Mouse (Mus musculus) 3T3-L1 (cell line): ENCODE data around the gene Llgl2.

Experiments
- DNase-seq: peaks from one replicate; pipeline ENCODE4 v3.0.0-alpha.2; 2015; ENCODE audit warnings: low read depth, low spot score

The Llgl2 gene

DNA sequence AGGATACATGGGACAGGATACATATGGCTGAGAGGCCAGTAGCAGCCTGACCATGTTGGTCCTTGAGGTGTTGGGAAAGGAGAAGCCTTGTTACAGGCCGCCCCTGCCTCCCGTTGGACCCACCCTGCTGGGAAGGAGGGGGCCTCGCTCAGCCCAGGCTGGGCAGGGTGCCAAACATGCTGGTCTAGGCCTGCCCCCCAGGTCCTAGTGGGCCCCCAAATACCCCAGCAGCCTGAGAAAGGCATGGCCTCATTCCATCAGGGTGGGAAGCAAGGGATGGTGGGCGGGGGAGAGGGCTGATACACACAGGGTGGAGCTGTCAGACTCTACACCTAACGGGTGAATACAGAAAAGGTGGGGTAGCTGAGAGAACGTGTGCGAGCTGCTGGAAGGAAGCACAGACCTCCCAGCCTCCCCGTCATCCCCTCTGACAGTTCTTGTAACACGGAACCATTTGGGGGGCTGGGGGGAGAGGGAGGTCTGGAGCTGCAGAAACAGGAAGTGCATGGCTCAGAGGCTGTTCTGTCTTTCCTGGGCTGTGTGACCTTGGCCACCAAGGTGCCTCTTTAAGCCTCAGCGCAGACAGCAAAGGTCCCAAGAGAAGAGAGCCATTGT lies 15.0 kb upstream of the Llgl2 start:
- no peak for DNase-seq

DNA sequence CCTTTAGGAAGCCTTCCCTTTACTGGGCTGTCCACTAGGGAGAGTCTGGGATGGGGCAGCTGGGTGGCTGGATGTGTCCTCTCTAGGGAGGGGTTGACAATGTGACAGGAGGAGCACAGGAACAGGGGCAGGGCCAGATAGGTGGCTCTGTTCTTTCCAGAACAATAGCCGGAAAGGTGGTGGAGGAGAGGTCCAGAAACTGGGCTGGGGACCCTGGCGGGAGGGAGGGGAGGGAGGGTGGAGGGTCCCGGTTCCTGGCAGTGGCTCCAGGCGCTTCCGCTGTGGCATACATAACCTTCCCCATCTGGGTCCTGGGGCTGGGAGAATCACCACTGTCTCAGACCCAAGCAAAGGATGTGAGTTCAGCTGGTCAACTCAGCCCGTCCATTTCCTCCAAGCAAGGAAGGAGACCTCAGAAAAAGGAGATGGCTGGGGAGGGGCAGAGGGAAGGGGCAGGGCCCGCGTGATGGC lies 14.5 kb upstream of the Llgl2 start:
- no peak for DNase-seq

DNA sequence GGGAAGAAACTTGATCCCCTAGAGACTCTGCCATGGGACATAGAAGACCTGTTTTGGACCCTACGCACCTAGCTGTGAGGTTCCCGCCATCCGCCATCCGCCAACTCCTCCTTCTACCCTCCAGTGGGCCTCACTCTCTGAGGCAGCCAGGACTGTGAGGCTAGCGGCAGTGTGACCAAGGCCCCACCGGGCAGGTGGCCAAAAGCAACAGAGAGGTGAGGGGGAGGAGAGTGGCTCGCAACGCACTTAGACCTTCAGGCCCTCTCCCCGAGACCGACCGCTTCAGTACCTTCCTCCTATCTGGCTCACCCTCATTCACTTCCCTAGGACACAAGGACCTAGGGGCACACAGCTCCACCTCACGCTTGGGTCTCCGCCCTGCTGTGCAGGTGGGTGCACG lies 13.5 kb upstream of the Llgl2 start:
- DNase-seq, result no peak

DNA sequence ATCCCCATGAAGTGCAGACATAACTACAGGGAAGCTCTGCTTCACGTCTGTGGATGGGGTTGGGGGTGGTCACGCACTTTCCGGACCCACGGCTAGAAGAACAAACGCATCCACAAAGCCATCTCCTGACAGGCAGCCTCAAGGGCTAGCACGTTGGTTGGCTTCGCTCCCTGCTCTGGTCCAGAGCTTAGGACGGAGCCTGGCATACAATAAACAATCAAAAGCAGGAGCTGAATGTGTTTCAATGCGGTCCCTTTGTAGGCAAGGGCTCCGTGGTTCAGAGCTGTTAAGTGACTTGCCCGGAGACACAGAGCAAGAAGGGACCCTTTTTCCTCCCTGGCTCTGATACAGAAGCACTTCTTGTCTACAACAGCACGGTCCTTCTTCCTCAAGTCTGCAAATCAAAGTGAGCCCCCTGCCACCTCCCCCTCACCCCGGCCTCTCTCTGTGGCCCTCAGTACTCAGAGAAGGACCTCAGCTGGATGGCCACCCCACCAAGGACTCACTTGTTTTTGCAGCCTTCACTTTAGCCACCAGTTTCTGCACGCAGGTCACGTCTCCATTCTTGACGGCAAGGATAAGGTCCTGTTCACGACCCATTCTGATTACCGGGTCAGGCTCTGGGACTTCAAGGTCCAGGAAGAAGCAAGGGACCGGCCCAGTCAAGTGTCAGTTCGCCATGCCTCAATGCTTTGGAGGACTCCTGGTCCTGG lies 12.3 kb upstream of the Llgl2 start:
- DNase-seq, result no peak

DNA sequence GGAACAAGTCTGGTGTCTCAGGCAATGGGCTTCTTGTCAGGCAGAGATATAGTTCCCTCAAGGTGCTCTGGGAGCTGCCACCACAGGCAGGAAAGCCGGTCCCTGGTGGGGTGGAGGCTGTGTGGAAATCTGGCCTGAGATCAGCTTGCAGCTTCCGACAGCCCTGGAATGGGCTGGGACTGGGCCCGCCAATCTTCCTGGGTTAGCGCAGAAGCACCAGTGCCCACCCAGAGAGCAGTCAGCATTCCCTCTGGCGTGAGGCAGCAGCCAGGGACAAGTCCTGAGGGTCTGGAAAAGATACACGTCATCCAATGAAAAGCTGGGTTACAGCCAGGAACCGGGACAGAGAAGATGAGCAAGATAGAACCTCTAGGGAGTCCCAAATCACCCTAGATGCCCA lies 11.8 kb upstream of the Llgl2 start:
- no peak for DNase-seq

DNA sequence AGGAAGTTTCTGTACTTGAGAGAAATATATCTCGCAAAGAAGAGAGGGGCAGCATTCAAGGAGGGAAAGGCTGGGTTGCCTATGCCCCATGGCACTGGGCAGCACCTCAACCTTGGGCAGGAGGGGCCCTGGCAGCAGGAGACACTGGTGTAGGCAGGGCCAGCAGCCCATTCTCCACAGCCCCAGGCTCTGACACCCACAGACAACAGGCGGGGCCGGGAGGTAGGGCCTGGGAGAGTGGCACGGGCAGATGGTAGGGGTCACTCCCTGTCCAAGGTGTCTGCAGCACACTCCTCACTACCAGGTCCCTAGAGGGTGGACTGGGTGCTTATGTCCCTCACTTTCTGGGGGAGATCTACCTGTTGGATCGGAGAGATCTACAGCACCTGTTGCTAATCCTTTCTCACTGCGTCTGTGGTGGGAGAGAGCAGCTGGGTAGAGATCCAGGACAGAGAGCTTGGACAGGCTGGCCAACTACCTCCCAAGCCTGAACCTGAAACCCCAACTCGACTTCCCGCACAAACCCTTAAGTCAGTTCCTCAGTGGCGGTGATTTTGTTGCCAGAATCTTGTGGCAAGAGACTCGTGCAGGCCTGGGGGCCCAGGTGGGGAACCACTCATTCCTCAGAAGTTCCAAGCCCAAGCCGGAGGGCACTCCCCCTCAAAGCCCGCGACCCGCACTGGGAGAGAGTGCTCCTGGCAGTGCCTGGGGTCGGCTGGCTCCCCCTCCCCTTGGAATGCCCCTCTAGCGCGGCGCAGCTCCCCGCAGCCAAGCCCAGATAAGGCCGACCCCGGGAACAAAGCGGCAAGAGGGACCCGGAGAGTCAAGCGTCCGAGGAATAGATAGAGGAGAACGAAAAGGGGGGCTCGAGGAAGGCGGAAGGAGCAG lies 11.1 kb upstream of the Llgl2 start:
- DNase-seq, result peak; percentile 37

DNA sequence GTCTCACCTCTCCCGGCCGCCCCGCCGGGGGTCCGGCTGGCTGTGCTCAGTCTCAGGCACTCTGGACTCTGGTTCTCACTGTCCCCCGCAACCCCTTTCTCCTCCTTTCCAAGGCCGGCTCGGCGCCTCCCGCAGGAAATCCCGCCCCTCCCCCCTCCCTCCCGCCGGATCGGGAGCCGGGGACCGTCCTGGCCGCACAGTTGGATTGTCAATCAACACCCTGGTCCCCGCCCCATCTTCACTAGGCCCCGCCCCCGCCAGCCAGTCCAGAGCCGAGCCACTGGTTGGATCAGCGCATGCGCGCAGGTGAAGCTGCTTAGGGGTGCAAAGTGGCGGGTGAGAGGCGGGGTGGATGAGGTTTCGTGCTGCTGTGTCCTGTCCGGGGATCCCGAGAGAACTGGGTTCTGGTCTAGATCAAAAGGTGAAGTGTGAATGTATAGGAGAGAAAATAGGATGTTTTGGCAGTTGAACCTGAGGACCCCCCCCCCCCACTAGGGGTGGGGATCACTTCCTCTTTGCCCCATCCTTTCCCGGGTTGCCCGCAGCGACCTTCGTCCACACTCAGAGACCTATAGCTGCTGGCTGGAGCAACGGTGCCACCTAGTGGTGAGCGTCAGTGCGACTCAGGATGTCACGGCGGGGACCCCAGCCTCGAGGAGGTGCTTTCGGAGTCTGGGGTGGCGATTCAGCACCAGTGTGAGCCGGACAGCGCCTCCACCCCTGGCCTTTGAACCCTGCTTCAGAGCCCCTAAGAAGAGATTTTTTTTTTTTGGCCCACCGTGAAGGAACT lies 10.1 kb upstream of the Llgl2 start, which contains the start of gene Caskin2:
Gene Caskin2 (minus strand): TSS at position 133 of the 790 bp plus-strand sequence.
- DNase-seq, result peak; percentile 98

DNA sequence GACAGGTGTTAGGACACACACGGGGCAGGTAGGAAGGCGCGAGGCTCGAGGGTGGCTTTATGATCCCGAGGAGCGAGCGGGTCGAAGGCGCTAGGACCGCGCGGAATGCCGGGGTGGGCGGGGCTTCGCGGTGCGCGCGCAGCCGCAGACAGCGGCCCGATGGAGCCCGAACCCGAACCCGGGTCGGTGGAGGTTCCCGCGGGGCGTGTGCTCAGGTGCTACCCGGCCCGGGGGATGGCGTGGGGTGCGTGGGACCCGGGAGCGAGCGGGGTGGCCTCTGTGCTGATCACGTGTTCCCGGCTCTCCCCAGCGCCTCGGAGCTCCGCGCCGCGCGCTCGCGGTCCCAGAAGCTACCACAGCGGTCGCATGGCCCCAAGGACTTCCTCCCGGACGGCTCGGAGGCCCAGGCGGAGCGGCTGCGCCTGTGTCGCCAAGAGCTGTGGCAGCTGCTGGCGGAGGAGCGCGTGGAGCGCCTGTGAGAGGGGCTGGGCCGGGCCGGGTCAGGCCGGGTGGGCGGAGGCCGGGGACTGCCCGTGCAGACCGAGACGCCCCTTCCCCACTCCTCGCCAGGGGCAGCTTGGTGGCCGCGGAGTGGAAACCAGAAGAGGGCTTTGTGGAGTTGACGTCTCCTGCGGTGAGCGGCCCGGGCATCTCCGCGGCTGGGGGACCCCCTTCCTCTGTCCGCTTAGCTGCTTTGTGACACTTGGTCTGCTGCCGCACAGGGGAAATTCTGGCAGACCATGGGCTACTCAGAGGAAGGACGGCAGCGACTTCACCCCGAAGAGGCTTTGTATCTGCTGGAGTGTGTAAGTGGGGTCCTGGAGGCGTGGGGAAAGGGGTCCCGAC lies 9.0 kb upstream of the Llgl2 start, which contains the start of gene Tsen54:
Gene Tsen54 (plus strand): TSS at position 120 of the 846 bp plus-strand sequence.
- peak; percentile 75 for DNase-seq

DNA sequence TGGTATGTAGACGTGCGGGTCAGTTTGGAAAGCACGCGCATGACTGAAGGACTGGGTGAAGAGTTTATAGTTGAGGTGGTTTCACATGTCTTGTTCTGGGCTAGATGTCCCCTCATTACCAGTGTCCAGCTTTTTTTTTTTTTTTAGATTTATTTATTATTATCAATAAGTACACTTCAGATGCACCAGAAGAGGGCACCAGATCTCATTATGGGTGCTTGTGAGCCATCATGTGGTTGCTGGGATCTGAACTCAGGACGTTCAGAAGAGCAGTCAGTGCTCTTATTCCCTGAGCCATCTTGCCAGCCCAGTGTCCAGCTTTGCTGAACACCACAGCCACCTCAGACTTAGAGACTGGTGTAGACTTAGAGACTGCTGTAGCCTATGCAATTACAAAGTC lies 6.5 kb upstream of the Llgl2 start:
- DNase-seq, result peak; percentile 59

DNA sequence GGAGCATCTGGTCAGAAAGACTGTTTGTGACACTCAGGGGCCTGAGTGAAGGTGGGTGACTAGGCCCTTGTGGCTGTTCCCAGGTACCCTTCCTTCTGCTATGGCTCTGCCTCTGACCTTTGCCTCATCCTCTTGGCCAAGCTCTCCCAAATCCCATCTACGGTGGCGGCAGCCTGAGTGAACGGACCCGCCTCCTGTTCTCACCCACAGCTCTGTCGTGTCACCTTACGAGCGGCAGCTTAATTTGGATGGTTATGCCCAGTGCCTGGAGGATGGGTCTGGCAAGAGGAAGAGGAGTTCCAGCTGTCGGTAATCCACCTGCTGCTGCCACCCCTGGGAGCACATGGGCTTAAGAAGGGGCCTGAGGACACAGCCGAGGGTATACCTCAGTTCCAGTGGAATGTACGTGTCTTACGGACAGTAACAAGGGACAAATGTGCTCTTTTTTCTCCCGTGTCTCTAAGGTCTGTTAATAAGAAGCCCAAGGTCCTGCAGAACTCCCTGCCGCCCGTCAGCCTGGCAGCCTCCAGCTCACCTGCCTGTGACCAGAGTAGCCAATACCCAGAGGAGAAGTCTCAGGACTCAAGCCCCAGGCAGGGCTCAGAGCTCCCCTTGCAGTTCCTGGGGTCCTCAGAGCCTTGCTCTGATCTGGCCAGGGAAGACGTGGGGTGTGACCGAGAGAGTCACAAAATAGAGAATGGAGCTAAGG lies 3.8 kb upstream of the Llgl2 start:
- no peak for DNase-seq

DNA sequence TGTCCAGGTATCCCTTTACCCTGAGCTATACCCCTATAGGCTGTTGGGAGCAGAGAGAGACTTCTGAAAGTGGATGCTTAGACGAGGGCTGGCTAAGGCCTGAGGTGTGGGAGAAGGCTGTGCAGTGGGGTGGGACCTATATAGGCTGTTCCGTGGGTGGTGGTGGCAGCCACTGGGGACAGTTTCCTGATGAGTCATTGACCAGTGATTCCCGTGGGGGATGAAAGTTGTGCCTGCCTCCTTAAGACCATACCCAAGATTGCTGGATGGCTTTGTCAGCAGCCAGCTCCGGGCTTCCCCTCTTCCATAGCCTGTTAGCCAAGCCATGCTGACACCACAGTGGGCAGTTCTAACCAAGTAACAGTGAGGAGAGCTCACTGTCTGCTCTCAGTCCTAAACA lies 2.8 kb upstream of the Llgl2 start:
- peak; percentile 44 for DNase-seq

DNA sequence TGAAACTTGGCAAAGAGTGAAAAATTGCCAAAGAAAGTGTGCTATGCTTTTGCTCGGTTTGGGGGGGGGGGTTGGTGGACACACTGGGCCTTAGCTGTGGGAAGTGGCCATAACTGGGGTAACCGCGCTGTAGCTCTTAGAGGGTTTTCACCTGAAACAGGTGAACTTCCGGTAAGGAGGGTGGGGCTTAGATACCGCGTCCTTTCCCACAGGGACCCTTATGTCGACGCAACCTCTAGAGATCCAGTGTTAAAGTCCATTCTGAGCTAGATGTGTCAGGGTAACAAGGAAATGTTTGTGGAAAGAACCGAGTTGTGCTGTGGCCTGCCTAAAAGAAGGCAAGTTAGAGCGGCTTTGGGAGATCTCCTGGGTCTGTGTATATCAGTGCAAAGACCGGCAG lies 964 bp downstream of the Llgl2 start:
- DNase-seq, result no peak

DNA sequence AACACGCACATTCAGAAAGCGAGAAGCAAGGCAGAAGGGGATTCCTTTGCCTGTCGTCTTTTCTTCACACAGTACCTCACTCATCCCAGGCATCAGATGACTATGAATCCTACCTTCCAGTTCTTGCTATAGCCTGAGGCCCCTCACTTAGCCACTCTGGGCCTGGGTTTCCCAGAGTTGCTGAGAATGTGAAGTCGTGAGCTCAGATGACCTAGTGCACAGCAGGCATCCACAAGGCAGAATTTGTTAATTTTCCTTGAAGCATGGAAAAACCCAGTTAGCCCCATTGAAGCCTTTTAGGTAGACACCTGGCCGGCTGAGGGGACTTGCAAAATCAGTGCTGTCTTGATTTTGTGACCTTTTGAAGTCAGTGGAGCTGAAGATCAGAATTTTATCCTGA lies 2.6 kb downstream of the Llgl2 start:
- no peak for DNase-seq

DNA sequence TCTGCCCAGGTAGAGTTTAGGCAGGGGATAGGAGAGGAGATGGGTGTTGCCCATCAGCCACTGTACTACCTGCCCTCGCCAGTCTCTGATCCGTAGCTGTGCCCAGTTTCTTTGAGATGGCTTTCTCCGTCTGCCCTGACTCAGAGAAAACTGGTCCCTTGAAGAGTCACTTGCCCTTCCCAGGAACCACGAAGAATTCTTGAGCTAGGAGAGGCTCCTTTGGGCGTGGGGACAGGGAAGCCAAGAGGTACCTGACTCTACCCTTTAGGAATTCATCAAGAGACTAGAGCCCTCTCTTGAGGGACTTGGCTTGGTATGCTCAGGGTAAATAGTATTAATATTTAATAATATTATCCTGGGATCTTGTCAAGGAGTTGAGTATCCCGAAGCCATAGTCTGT lies 3.8 kb downstream of the Llgl2 start:
- DNase-seq, result peak; percentile 33

DNA sequence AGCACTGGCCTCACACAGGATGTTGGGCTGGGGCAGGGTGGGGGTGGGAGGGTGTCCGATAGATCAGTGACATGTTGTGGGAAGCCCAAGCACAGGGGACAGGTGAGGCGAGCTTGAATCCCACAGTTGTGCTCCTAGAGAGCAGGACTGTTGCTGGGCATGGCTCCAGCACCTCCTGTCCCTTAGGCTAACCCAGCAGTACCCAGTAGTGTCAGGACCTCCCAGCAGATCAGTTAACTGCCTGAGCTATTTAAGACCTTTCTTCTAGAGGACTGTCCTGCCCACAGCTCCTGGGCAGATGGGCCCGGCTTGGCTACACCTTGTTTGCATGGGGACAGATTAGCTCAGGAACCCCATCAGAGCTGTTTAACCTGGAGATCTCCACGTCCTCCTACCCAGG lies 5.2 kb downstream of the Llgl2 start:
- no peak for DNase-seq

DNA sequence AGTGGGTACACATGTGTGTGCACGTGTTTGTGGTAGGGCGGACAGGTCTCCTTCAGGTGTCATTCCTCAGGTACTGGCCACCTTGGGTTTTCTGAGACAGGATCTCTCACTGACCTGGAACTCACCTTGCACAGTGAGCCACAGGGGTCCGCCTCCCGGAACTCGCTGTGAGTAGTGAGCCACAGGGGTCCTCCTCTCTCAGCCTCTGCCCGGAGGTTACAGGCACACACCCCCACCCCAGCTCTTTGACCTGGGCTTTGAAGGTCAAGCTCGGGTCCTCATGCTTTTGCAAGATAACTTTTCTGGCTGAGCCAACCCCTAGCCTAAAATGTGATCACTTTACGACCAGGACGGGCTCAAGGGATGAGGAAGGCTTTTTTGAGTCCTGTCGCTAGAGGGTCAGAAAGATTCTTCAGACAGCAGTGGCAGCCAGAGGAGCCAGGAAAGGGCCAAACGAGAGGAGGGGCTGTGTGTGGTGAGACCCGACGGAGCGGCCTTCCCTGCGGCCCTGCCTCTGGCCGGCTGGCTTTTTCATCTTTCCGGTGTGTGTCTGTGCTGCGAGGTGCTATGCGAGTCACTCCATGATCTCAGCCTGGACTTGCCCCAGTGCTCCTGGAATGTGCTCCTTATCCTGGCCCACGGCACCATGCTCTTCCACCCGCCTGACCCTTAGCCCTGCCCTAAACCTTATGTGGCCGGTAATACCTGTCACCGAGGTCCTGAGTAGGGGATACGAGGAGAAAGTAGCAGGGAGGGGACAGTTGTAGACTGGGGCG lies 6.9 kb downstream of the Llgl2 start:
- DNase-seq, result no peak

DNA sequence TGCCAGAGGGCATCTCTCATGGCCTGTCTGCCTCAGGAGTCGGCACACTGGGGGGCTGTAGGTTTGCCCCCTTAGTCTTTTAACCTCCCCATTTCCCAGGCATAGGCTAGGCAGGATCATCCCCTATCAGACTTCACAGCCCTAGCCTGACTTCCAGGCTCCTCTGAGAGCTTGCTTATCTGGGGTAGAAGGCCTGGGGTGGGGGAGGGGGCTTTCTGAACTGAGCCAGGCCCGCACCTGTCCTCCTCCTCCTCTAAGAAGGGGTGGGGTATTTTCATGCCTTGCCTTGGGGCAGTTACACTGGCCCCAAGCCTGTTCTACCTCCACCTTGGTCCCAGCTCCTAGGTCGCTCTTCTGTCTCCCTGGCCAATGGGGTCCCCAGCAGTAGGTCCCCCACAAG lies 7.7 kb downstream of the Llgl2 start:
- DNase-seq, result no peak

DNA sequence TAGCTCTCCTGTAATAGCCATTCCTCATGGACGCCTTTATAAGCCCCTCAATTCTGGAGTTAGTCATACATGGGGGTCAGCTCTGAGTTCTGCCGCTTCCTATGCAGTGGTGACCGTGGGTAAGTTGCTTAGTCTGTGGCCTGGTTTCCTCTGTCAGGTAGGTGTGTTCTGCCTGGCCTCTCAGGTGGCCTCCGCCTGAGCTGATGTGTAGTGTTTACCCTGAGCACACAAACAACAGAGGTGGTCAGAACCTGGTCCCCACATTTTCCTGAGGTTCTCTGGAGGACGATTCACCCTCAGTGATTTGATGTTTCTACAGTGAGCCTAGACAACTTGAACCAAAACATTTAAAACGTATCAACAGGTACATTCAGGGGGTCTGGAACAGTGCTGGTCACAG lies 8.2 kb downstream of the Llgl2 start:
- no peak for DNase-seq

DNA sequence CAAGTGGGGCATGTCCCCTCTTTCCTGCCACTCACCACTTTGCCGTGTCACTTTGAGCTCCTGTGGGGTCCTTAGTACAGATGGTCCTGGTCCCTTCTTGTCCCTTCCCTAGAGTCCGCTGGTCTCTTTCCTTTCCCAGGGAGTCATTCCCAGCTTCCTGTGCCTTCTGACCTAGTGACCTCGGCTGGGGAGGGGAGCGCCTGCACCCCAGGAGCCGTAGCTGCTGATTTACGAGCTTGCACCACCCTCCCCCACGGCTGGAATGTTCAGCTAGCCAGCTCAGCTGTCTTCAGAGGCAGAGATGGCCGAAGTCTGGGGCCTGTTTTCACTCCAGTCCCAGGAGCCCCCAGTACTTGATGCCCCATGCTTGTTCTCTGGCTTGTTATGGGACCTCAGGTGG lies 8.7 kb downstream of the Llgl2 start:
- no peak for DNase-seq
